Mouse (Mus musculus) embryonic facial prominence, embryonic 15.5 days (tissue): ENCODE results near the gene Gm10837. TPM values are rescaled to one million over a fixed set of nuclear protein-coding genes. Genes with fewer than 3 reads are reported as not detected.

ENCODE experiments used
- ATAC-seq: fragments of 200-750 bp; cut with Nextera tagmentation; 2 replicates; pipeline ENCODE4 v1.8.0; 2017; ENCODE audit warnings: low read depth, moderate TSS enrichment; ENCODE audit not compliant: insufficient number of reproducible peaks, low FRiP score, low TSS enrichment
- H3K27ac ChIP-seq: fragments of 300-500 bp; sonication (generic); replicated peaks from 2 replicates; pipeline ENCODE4 v1.5.1; 2015; ENCODE audit warnings: mild to moderate bottlenecking, inconsistent platforms
- H3K27me3 ChIP-seq: fragments of 300-500 bp; sonication (generic); 2 replicates; pipeline ENCODE4 v1.6.1; 2015; ENCODE audit warnings: inconsistent platforms
- H3K36me3 ChIP-seq: fragments of 300-500 bp; sonication (generic); 2 replicates; pipeline ENCODE4 v1.6.1; 2015; ENCODE audit warnings: mild to moderate bottlenecking, inconsistent platforms
- H3K4me1 ChIP-seq: fragments of 300-500 bp; sonication (generic); 2 replicates; pipeline ENCODE4 v1.6.1; 2015; ENCODE audit warnings: inconsistent platforms
- H3K4me2 ChIP-seq: fragments of 300-500 bp; sonication (generic); replicated peaks from 2 replicates; pipeline ENCODE4 v1.6.1; 2015; ENCODE audit warnings: mild to moderate bottlenecking, inconsistent platforms
- H3K4me3 ChIP-seq: fragments of 300-500 bp; sonication (generic); replicated peaks from 2 replicates; pipeline ENCODE4 v1.5.1; 2015; ENCODE audit warnings: mild to moderate bottlenecking, inconsistent platforms
- H3K9ac ChIP-seq: fragments of 300-500 bp; sonication (generic); 2 replicates; pipeline ENCODE4 v1.6.1; 2015; ENCODE audit warnings: inconsistent platforms
- H3K9me3 ChIP-seq: fragments of 300-500 bp; sonication (generic); replicated peaks from 2 replicates; pipeline ENCODE4 v1.6.1; 2016; ENCODE audit warnings: inconsistent platforms
- WGBS: fragments of 180-500 bp; shearing (Covaris S2); methylation state at CpG from one replicate; pipeline ENCODE4 v1.1.7; 2015; 5-methylcytosine and 5-hydroxymethylcytosine counted together
- polyA plus RNA-seq: library from polyadenylated mRNA; unstranded; fragments of >200 nt; fragmentation: Nextera tagmentation; extraction: Ambion mirVana; gene quantifications from 2 replicates; pipeline ENCODE4 v1.2.1, GENCODE M21; 2015

The Gm10837 gene
- polyA plus RNA-seq, result not detected in 2 replicates

DNA sequence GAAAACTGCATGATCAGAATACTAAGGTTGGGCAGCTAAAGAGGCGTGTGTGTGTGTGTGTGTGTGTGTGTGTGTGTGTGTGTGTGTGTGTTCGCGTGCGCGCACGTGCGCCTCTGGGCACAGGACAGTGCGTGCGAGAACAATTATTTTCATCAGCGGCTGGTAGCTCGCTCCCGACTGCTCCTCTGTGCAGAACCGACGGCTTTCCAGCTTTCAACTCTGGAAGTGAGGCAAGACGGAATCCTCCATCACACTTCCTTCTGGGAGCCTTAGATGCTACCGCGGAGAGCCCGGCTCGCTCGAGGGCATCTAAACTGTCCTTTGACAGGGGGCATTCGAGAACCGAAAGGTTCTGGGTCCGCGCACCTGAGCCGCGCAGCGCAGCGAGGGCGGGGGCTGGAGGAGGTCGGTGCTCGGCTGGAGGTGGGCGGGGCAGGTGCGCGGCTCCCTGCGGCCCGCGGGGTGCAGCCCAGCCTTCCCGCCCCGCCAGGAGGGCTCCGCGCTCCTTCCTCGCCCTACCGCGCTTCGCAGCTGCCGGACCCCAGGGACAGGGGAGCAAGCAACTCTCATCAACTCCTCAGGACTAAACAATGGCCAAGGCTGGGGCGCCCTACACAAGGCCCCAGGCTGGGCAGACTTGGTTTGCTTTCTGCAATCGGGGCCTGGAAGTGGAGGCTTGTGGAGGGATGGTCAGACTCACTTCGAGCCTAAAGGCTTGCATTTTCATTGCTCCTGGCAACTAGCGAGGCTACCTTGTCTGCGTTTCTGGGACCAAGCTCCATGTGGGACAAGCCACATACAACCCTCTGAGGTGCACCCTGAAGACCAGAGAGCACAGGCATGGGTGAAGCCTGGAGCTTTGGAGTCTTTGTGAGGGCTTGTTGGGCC, at the start of gene Gm10837:
TSS of gene Gm10837 (plus strand) at position 146 of the 888 bp plus-strand sequence.
- Histone ChIP-seq H3K27me3 (peaks cover 62% of the 10 kb centered on the region), H3K36me3 (no peaks in the 10 kb centered on the region), H3K4me1 (peaks cover 8% of the 10 kb centered on the region), H3K27ac (no peak within 1 kb of the TSS), H3K9ac (no peak within 1 kb of the TSS), H3K4me2 (peak within 1 kb of the TSS; percentile 41), H3K9me3 (no peaks in the 10 kb centered on the region), H3K4me3 (peak within 1 kb of the TSS; percentile 29)
- 3% methylated on average over 51 of the region's 51 CpGs for WGBS
- ATAC-seq, result no peak; the same call in 1 of the 2 replicates

DNA sequence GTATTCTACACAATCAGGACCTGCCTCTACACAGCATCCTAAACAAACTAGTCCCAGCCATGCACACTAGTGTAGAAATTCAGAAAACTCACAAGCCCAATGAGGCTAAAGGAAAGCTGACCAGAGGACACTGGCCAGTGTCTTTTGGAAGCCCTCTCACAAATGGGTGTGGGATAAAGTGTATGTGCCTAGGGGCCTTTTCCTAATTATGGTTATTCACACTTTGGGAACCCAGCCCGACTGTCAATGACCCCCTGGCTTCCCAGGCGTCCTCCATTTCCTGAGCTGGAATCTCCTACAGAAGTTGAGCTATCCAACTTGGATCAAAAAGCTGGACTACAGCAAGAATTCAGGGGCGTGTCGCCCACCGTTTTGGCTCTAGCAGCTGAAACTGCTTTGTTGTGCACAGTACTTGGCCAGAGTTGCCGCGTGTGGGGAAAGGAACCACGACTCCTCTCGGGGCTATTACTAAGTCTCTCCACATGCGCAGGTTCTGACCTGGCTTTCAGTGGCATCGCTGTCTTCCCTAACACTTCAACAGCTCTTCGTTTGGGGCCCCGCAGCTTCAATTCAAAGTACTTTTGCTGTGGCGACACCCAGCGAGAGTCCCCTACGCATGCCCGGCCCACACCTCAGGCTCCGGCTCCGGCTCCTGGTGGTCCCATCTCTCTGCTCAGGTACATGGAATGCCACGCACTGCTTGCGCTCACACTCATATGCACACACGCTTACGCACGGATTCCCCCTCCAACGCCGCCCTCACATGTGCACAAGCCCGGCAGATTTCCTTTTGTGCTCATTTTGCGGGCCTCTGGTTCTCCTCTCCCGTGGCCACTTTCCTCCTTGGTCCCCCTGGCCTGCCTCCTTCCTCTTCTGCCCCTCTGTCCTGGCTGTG, 40.5 kb upstream of the Gm10837 start:
- Histone ChIP-seq H3K27me3 (peaks cover 64% of the 10 kb centered on the region), H3K4me3 (peak overlapping the region; percentile 45), H3K9ac (no peak overlapping the region), H3K27ac (no peak overlapping the region), H3K9me3 (no peaks in the 10 kb centered on the region), H3K4me2 (peak overlapping the region; percentile 85), H3K4me1 (peaks cover 27% of the 10 kb centered on the region), H3K36me3 (no peaks in the 10 kb centered on the region)
- WGBS, result 7% methylated on average over 29 of the region's 29 CpGs
- ATAC-seq, result no peak

DNA sequence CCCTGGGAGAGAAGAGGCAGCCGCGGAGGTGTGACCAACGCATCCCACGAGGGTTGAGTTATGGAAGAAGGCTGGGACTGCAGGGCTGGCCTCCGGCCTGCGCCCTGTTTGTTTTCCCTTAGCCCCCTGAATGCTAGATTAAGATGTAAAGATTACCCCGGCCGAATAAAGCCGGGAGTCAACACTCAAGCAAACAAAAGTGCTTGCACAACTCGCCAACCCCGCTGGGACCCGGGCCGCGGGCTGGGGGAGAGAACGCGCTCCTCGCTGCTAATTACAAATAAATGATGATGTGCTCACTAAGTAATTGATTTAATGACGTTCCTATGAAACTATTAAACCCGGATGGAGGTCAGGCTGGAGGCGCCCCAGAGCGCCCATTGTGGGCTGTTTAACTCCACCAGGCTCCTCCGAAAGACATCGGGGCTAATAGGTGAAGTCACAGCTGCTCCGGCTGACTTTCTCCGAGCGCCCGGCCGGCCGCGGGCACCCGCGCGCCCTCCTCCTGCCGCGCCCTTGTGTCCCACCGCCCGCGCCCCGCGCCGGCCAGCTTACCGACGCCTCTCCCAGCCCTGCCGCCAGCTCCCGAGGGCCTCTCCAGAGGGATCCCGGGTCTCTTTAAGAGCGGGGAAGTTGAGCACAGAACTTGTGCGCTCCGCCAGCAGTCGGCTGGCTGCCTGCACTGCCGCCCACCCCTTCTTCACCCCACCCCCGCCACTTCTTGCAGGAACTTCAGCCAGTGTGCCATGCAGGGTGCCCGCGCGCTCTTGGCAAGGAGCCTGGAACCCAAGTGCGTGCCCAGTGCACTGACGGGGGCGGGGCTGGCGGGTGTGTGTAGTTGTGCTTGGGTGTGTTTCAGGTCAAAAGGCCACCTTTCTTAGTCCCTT, 39.6 kb upstream of the Gm10837 start, which contains the start of gene Gm5089:
TSS of gene Gm5089 (minus strand) at position 620 of the 887 bp plus-strand sequence.
- ATAC-seq, result peak; percentile 29; the same call in 1 of the 2 replicates
- Histone ChIP-seq H3K4me2 (peak within 1 kb of the TSS; percentile 85), H3K27me3 (peaks cover 72% of the 10 kb centered on the region), H3K27ac (no peak within 1 kb of the TSS), H3K9me3 (no peaks in the 10 kb centered on the region), H3K4me3 (peak within 1 kb of the TSS; percentile 45), H3K9ac (peak within 1 kb of the TSS; percentile 33; the same call in 1 of the 2 replicates), H3K36me3 (no peaks in the 10 kb centered on the region), H3K4me1 (peaks cover 27% of the 10 kb centered on the region)
- 2% methylated on average over 59 of the region's 59 CpGs for WGBS

GRCm38 (mm10) chr14:122451551-122452145, 38.7 kb upstream of the Gm10837 start:
- Histone ChIP-seq H3K36me3 (no peaks in the 10 kb centered on the region), H3K4me3 (no peak overlapping the region), H3K4me2 (0 out of 2 replicates have a peak overlapping the region, but pooled peaks have one; percentile 85)

GRCm38 (mm10) chr14:122452701-122453387, 37.5 kb upstream of the Gm10837 start:
- H3K9me3 ChIP-seq, result no peaks in the 10 kb centered on the region
- H3K4me3 ChIP-seq, result peak overlapping the region; percentile 29; the same call in 1 of the 2 replicates
- no peaks in the 10 kb centered on the region for H3K36me3 ChIP-seq
- H3K27me3 ChIP-seq, result peaks cover 76% of the 10 kb centered on the region
- H3K9ac ChIP-seq, result no peak overlapping the region
- H3K4me2 ChIP-seq, result peak overlapping the region; percentile 46
- H3K27ac ChIP-seq, result no peak overlapping the region
- 20% methylated on average over 13 of the region's 13 CpGs for WGBS
- no peak; the same call in 1 of the 2 replicates for ATAC-seq
- H3K4me1 ChIP-seq, result peaks cover 27% of the 10 kb centered on the region

More at GRCm38 (mm10) chr14:122451551-122452145, 38.7 kb upstream of the Gm10837 start:
- no peak for ATAC-seq
- Histone ChIP-seq H3K9ac (no peak overlapping the region), H3K27ac (no peak overlapping the region), H3K9me3 (no peaks in the 10 kb centered on the region), H3K4me1 (peaks cover 27% of the 10 kb centered on the region), H3K27me3 (peaks cover 78% of the 10 kb centered on the region)
- 64% methylated on average over 5 of the region's 5 CpGs for WGBS

DNA sequence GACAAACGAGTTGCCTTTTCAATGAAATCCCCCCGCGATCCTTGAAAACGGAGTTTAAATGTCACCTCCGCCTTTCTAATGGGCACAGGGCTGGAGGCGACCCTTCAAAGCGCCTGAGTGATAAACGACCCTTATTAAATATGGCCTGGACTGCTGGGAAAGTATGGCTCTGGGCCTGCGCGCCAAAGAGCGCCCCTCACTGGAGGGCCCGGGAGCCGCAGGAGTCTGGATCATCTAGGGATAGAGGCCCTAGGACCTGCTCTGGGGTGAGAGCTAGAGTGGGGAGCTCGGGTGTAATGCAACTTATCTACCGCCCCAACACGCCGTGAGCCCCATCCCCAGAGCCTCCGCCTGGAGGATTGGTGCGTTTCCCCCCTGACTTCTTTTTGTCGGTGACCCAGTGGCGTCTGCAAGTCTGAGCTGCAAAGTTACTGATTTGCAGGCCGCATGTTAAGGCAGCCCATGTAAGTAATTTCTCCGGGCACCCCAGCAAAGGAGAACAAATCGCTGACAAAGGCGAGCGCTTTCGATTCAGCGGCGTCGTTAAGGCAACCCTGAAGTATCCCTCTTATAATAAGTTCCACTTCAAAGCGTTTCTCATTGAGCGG, 36.9 kb upstream of the Gm10837 start:
- Histone ChIP-seq H3K27me3 (peaks cover 70% of the 10 kb centered on the region), H3K9me3 (no peaks in the 10 kb centered on the region), H3K27ac (no peak overlapping the region), H3K4me2 (peak overlapping the region; percentile 46), H3K4me1 (peaks cover 27% of the 10 kb centered on the region), H3K36me3 (no peaks in the 10 kb centered on the region), H3K4me3 (peak overlapping the region; percentile 29), H3K9ac (no peak overlapping the region)
- 6% methylated on average over 32 of the region's 32 CpGs for WGBS
- no peak for ATAC-seq

DNA sequence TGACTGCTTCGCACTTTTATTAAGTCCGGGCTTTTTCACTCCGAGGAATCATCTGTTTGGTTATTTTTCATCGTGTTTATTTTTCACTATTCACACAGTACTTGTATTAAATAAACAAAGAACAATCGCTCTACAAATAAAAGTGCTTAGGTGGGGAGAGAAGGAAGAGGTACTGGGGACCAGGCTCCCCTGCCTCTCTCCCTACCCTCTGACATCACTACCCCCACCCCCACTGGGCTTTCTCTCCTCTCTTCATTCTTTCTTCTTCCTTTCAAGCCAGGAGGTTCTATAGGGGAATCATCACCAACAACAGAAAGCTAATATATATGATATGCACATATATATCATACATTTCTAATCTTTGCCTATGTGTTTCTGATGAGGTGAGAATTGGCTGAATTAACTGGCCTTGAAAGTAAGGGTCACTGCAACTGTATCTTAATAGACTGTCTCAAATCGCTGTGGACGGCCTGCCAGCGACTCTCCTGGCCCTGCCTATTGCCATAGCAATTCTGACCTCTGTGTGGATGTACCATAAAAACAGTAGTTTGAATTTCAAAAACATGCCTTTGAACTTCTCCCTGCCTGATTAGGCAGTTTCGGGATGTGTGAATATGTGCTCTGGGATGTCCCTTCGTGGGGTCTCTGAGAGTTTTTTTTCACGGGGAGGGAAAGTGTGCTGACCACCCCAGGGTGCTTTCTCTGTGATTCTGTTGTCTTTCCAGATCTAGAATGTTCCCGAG, 36.2 kb upstream of the Gm10837 start:
- Histone ChIP-seq H3K4me2 (peak overlapping the region; percentile 46; the same call in 1 of the 2 replicates), H3K27me3 (peaks cover 65% of the 10 kb centered on the region), H3K4me3 (peak overlapping the region; percentile 29; the same call in 1 of the 2 replicates), H3K36me3 (no peaks in the 10 kb centered on the region), H3K27ac (no peak overlapping the region), H3K9ac (no peak overlapping the region), H3K9me3 (no peaks in the 10 kb centered on the region), H3K4me1 (peaks cover 27% of the 10 kb centered on the region)
- no peak for ATAC-seq
- 26% methylated on average over 12 of the region's 12 CpGs for WGBS

DNA sequence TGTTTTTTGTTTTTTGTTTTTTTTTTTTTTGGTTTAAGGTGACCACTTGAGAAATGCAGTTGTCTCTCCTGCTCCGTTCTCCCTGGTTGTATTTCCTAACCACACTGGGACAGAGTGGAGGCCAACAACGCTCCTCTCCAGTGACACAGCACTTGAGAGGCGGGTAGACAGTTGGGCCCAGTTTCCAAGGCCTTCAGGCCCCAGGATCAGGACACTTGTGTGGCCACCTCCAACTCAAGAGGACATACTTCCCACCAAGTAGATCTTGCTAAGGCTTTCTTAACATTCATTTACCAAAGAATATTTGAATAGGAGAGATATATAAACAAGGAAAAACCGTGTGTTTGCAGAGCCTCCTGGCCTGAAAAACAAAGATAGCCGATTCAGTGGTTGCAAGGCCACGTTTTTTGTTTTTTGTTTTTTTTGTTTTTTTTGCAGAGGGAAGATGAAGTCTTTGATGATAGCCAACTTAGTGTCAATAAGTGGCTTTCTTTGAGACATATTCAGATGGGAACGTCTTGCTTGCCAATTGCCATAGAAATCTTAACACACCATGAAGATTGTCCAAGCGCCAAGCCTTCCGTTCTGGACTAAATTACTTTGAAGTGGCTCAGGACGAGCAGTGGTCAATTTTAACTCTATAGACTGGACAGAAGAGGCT, 35.4 kb upstream of the Gm10837 start:
- Histone ChIP-seq H3K9ac (no peak overlapping the region), H3K36me3 (no peaks in the 10 kb centered on the region), H3K4me2 (no peak overlapping the region), H3K4me3 (no peak overlapping the region), H3K4me1 (peaks cover 25% of the 10 kb centered on the region), H3K27me3 (peaks cover 61% of the 10 kb centered on the region), H3K9me3 (no peaks in the 10 kb centered on the region), H3K27ac (no peak overlapping the region)
- ATAC-seq, result no peak
- 66% methylated on average over 10 of the region's 10 CpGs for WGBS
